Mouse (Mus musculus): ENCODE data around the gene Pik3c2b. TPM values are rescaled to one million over a fixed set of nuclear protein-coding genes. Genes with fewer than 3 reads are reported as not detected.

Gene Pik3c2b
- polyA plus RNA-seq, 1 experiment = 0.01 TPM

DNA sequence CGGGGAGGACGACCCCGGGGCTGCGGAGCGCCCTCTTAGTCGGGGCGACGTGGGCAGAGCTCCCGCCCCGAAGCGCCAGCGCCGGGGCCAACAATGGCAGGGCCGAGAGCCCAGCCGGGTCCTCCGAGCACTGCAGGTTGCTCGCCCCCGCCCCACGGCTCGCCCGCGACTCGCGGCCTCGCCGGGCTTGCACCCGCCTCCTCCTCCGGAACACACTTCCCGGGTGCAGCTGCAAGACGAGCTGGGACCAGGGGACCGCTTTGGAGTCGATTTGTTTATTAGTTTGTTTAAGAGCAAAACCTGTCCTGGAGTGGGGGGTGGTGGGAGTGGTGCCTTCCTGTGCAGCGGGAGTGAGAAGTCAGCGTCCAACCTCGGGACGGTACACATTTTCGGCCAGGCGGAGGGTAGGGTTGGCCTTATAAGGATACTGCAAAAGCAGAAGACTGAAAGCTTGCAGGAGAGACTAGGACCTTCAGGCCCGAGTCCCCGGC lies 1.0 kb downstream of the Pik3c2b start:
- Histone ChIP-seq H3K27me3 (ENCODE audit: control insufficient read depth) (peaks cover 58% of the 10 kb centered on the region), H3K36me3 (ENCODE audit: control insufficient read depth) (no peaks in the 10 kb centered on the region), H3K9me3 (ENCODE audit: control insufficient read depth, low read length) (no peaks in the 10 kb centered on the region), H3K4me1 (ENCODE audit: control insufficient read depth) (peaks cover 17% of the 10 kb centered on the region), H3K4me3 (replicated peaks) (peak overlapping the region; percentile 63)
- TF ChIP-seq TAL1 (IDR thresholded peaks at IDR 0.05; ENCODE audit: low read length) (no peak), GATA1 (IDR thresholded peaks at IDR 0.05; ENCODE audit: low read length) (no peak)

DNA sequence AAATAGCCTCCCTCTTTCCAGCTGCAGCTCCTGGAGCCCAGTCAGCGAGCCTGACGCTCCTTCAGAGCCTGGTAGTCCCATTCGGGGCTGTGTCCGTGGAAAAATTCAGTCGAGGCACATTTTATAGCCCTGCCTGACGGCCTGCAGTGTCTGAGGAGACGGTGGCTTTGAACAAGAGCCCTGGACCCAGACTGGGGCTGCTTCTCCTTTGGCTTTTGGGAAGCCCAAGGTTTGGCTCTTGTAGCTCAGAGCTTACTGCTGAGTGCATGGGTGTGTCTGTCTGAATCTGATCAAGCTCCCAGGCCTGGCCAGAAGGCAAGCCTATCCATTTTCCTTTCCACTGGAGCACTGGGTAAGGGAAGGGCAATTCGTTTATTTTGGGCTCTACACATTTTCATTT lies 2.1 kb downstream of the Pik3c2b start:
- Histone ChIP-seq H3K9me3 (ENCODE audit: control insufficient read depth, low read length) (no peaks in the 10 kb centered on the region), H3K36me3 (ENCODE audit: control insufficient read depth) (no peaks in the 10 kb centered on the region), H3K4me1 (ENCODE audit: control insufficient read depth) (peaks cover 17% of the 10 kb centered on the region), H3K4me3 (replicated peaks) (no peak overlapping the region), H3K27me3 (ENCODE audit: control insufficient read depth) (peaks cover 55% of the 10 kb centered on the region)
- TF ChIP-seq TAL1 (IDR thresholded peaks at IDR 0.05; ENCODE audit: low read length) (no peak), GATA1 (IDR thresholded peaks at IDR 0.05; ENCODE audit: low read length) (no peak)

DNA sequence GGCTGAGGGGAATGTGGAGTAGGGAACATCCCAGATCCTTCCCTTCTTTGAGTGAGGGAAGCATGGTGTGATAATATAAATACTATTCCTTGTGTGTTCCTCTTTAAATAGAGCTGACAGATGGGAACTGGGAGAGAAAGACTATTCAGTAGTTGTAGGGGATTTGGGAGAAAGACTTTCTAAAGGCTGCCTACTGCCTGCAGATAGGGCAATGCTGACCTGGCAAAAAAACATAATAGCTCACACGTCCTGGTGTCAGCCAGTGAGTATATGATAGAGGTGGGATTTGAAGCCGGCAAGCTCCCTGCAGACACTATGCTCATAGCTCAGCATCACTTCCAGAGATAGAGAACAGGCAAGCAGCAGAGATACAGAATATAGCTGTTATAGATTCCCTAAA lies 3.2 kb downstream of the Pik3c2b start:
- H3K27me3 ChIP-seq (ENCODE audit: control insufficient read depth) = peaks cover 52% of the 10 kb centered on the region
- no peak overlapping the region for H3K4me3 ChIP-seq (replicated peaks)
- no peak for TF ChIP-seq TAL1 (IDR thresholded peaks at IDR 0.05; ENCODE audit: low read length)
- H3K36me3 ChIP-seq (ENCODE audit: control insufficient read depth) = no peaks in the 10 kb centered on the region
- no peaks in the 10 kb centered on the region for H3K9me3 ChIP-seq (ENCODE audit: control insufficient read depth, low read length)
- peaks cover 17% of the 10 kb centered on the region for H3K4me1 ChIP-seq (ENCODE audit: control insufficient read depth)

DNA sequence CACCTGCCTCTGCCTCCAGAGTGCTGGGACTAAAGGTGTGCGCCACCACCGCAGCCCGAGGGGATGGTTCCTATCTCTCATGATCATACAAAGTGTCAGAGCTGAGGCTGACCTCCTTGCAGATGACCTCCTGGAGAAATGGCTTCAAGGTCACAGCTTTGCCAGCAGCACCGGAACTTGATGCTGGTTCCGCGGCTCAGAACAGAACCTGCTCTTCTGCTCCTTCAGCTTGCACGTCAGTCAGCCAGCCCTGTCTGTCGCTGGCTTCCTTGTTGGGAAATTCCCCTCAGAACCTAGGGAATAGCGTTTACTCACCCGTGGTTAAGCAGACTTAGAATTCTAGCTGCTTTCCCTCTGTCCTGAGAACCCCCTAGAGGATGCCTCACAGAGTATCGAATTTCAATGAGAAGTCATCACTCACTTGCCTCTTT lies 4.5 kb downstream of the Pik3c2b start:
- TF ChIP-seq GATA1 (IDR thresholded peaks at IDR 0.05; ENCODE audit: low read length) = no peak
- TF ChIP-seq TAL1 (IDR thresholded peaks at IDR 0.05; ENCODE audit: low read length) = no peak
- H3K4me3 ChIP-seq (replicated peaks) = no peak overlapping the region
- peaks cover 41% of the 10 kb centered on the region for H3K27me3 ChIP-seq (ENCODE audit: control insufficient read depth)
- H3K9me3 ChIP-seq (ENCODE audit: control insufficient read depth, low read length) = no peaks in the 10 kb centered on the region
- peaks cover 17% of the 10 kb centered on the region for H3K4me1 ChIP-seq (ENCODE audit: control insufficient read depth)
- H3K36me3 ChIP-seq (ENCODE audit: control insufficient read depth) = no peaks in the 10 kb centered on the region

DNA sequence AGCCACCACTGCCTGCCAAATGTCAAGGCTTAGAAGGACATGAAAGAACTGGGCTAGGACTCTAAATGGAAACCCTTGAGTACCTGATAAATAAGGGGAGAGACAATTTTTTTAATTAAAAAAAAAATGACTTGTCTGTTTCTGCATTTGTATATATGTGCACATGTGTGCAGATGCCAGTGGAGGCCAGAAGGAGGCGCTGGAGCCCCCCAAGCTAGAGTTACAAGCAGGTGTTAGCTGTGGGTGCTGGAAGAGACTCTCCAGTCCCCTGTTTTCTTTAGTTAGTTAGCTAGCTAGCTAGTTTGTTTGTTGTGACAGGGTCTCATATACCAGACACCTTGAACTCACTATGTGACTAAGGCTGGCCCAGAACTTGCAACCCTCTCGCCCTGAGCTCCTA lies 6.4 kb downstream of the Pik3c2b start:
- H3K4me1 ChIP-seq (ENCODE audit: control insufficient read depth) = no peaks in the 10 kb centered on the region; the same call in 1 of the 2 replicates
- no peaks in the 10 kb centered on the region for H3K36me3 ChIP-seq (ENCODE audit: control insufficient read depth)
- H3K27me3 ChIP-seq (ENCODE audit: control insufficient read depth) = peaks cover 23% of the 10 kb centered on the region
- H3K4me3 ChIP-seq (replicated peaks) = no peak overlapping the region
- TF ChIP-seq GATA1 (IDR thresholded peaks at IDR 0.05; ENCODE audit: low read length) (no peak), TAL1 (IDR thresholded peaks at IDR 0.05; ENCODE audit: low read length) (no peak)
- no peaks in the 10 kb centered on the region for H3K9me3 ChIP-seq (ENCODE audit: control insufficient read depth, low read length)

GRCm38 (mm10) chr1:133053034-133053433 lies 7.6 kb downstream of the Pik3c2b start:
- Histone ChIP-seq H3K4me3 (replicated peaks) (no peak overlapping the region), H3K4me1 (ENCODE audit: control insufficient read depth) (no peaks in the 10 kb centered on the region), H3K36me3 (ENCODE audit: control insufficient read depth) (no peaks in the 10 kb centered on the region), H3K9me3 (ENCODE audit: control insufficient read depth, low read length) (no peaks in the 10 kb centered on the region), H3K27me3 (ENCODE audit: control insufficient read depth) (peaks cover 11% of the 10 kb centered on the region)
- TF ChIP-seq TAL1 (IDR thresholded peaks at IDR 0.05; ENCODE audit: low read length) = no peak
- TF ChIP-seq GATA1 (IDR thresholded peaks at IDR 0.05; ENCODE audit: low read length) = no peak

GRCm38 (mm10) chr1:133054326-133054725 lies 8.9 kb downstream of the Pik3c2b start:
- no peak overlapping the region for H3K4me3 ChIP-seq (replicated peaks)
- H3K4me1 ChIP-seq (ENCODE audit: control insufficient read depth) = no peaks in the 10 kb centered on the region

GRCm38 (mm10) chr1:133057345-133058034 lies 12.0 kb downstream of the Pik3c2b start:
- no peaks in the 10 kb centered on the region for H3K4me1 ChIP-seq (ENCODE audit: control insufficient read depth)

More at GRCm38 (mm10) chr1:133054326-133054725, 8.9 kb downstream of the Pik3c2b start:
- TF ChIP-seq TAL1 (IDR thresholded peaks at IDR 0.05; ENCODE audit: low read length) (no peak), GATA1 (IDR thresholded peaks at IDR 0.05; ENCODE audit: low read length) (no peak)
- Histone ChIP-seq H3K36me3 (ENCODE audit: control insufficient read depth) (no peaks in the 10 kb centered on the region), H3K27me3 (ENCODE audit: control insufficient read depth) (no peaks in the 10 kb centered on the region), H3K9me3 (ENCODE audit: control insufficient read depth, low read length) (no peaks in the 10 kb centered on the region)

GRCm38 (mm10) chr1:133059592-133059991 lies 14.1 kb downstream of the Pik3c2b start:
- Histone ChIP-seq H3K9me3 (ENCODE audit: control insufficient read depth, low read length) (no peaks in the 10 kb centered on the region), H3K36me3 (ENCODE audit: control insufficient read depth) (no peaks in the 10 kb centered on the region), H3K4me1 (ENCODE audit: control insufficient read depth) (no peaks in the 10 kb centered on the region), H3K4me3 (replicated peaks) (no peak overlapping the region), H3K27me3 (ENCODE audit: control insufficient read depth) (no peaks in the 10 kb centered on the region)
- TF ChIP-seq TAL1 (IDR thresholded peaks at IDR 0.05; ENCODE audit: low read length) (no peak), GATA1 (IDR thresholded peaks at IDR 0.05; ENCODE audit: low read length) (no peak)

More at GRCm38 (mm10) chr1:133057345-133058034, 12.0 kb downstream of the Pik3c2b start:
- no peak overlapping the region for H3K4me3 ChIP-seq (replicated peaks)
- H3K27me3 ChIP-seq (ENCODE audit: control insufficient read depth) = no peaks in the 10 kb centered on the region
- no peak for TF ChIP-seq GATA1 (IDR thresholded peaks at IDR 0.05; ENCODE audit: low read length)
- TF ChIP-seq TAL1 (IDR thresholded peaks at IDR 0.05; ENCODE audit: low read length) = no peak
- no peaks in the 10 kb centered on the region for H3K36me3 ChIP-seq (ENCODE audit: control insufficient read depth)
- no peaks in the 10 kb centered on the region for H3K9me3 ChIP-seq (ENCODE audit: control insufficient read depth, low read length)
